Mouse (Mus musculus): Measurements from ENCODE around the gene Inip.

GRCm38 (mm10) chr4:59727187-59727877 is 74.1 kb downstream of the Inip start:
- no peak for TF ChIP-seq EP300 (IDR thresholded peaks at IDR 0.05; ENCODE audit: low read depth)
- no peak for TF ChIP-seq CTCF (IDR thresholded peaks at IDR 0.05; ENCODE audit: low read depth)
